Mouse (Mus musculus): Measurements from ENCODE around the gene Epx. TPM values are rescaled to one million over a fixed set of nuclear protein-coding genes. Genes with fewer than 3 reads are reported as not detected.

Gene Epx
- total RNA-seq, 2 experiments from 2014 or later, result not detected

GRCm38 (mm10) chr11:87841436-87841835 lies 33.9 kb downstream of the Epx start:
- no peak for DNase-seq (ENCODE audit: low spot score in 2 of 2)

GRCm38 (mm10) chr11:87840676-87841075 lies 34.7 kb downstream of the Epx start:
- no peak for DNase-seq (ENCODE audit: low spot score in 2 of 2)

GRCm38 (mm10) chr11:87828239-87828900 lies 47.0 kb downstream of the Epx start, which contains the start of gene Lpo:
Gene Lpo (minus strand): TSS chr11:87828289.
- no peak for DNase-seq (ENCODE audit: low spot score in 2 of 2)

- no peak for DNase-seq (ENCODE audit: low spot score in 2 of 2)
Measured at GRCm38 (mm10) chr11:87821502-87821901, 53.8 kb downstream of the Epx start.

GRCm38 (mm10) chr11:87817443-87817773 lies 57.9 kb downstream of the Epx start:
- DNase-seq (ENCODE audit: low spot score in 2 of 2), result no peak

- DNase-seq (ENCODE audit: low spot score in 2 of 2), result peak; percentile 45 to 57
Measured at GRCm38 (mm10) chr11:87816707-87817442, 58.5 kb downstream of the Epx start.

GRCm38 (mm10) chr11:87814831-87815230 lies 60.5 kb downstream of the Epx start:
- no peak for DNase-seq (ENCODE audit: low spot score in 2 of 2)

Other genes with a start within 250 kb of the Epx start
- gene Rnf43, start 212.8 kb downstream of the Epx start, total RNA-seq (2021), result 1 to 10 TPM; 2.1 to 2.2 TPM
- gene Supt4a, start 138.0 kb downstream of the Epx start, total RNA-seq (2021), result 10 to 100 TPM; 80.1 to 87.1 TPM
- gene Tspoap1, start 115.0 kb downstream of the Epx start, total RNA-seq (2021), result 100 to 1,000 TPM; 172 to 177 TPM
- under 1 TPM in 1 of 2 experiments, not detected in 1; 0.26 TPM for gene Mpo, start 82.0 kb downstream of the Epx start, total RNA-seq (2021)
- under 1 TPM; 0.28 to 0.37 TPM for gene Lpo, start 47.2 kb downstream of the Epx start, total RNA-seq (2021)
- 1 to 10 TPM; 3.9 to 4.1 TPM for gene Mks1, start 22.3 kb downstream of the Epx start, total RNA-seq (2021)
- gene Olfr462, start 16.7 kb upstream of the Epx start, total RNA-seq (2021), result not detected
- not detected for gene Olfr463, start 21.9 kb upstream of the Epx start, total RNA-seq (2021)
- 1 to 10 TPM in 1 of 2 experiments, under 1 TPM in 1; 0.77 to 2.0 TPM for gene Olfr464, start 45.4 kb upstream of the Epx start, total RNA-seq (2021)
- gene Dynll2, start 112.0 kb upstream of the Epx start, total RNA-seq (2021), result 100 to 1,000 TPM; 636 to 646 TPM
- 100 to 1,000 TPM; 179 to 200 TPM for gene Srsf1, start 171.8 kb upstream of the Epx start, total RNA-seq (2021)
- 10 to 100 TPM; 28.1 to 29.4 TPM for gene Vezf1, start 192.7 kb upstream of the Epx start, total RNA-seq (2021)
- gene Cuedc1, start 222.5 kb upstream of the Epx start, total RNA-seq (2021), result 10 to 100 TPM; 27.4 to 28.5 TPM

Measured in left cerebral cortex, adult 18-20 months (tissue).